Mouse (Mus musculus) yolk sac, embryonic 10.5 days (tissue): ENCODE results near the gene Pde6h.
A peak's percentile ranks its signal among the peaks of the same experiment; 100 is the strongest.

ENCODE experiments used
- DNase-seq: peaks from one replicate; pipeline ENCODE4 v3.0.0-alpha.2; 2017; ENCODE audit warnings: low spot score

Pde6h gene

DNA sequence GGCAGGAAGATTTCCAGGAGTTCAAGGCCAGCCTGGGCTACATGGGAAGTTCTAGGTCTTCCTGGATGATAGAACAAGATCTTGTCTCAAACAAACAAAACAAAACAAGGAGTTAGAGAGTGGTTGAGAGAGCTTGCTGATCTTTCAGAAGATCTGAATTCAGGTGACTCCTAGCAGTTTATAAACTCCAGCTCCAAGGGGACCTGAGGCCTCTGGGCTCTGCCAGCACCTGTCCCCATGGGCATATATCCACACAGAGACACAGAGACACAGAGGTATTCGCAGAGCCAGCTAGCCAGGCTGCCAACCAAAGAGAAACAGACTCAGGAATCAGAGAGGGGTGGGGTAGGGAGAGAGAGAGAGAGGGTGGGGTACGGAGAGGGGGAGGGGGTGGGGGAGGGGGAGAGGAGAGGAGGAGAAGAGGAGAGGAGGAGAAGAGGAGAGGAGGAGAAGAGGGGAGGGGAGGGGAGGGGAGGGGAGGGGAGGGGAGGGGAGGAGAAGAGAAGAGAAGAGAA lies 10.8 kb upstream of the Pde6h start:
- DNase-seq = no peak

DNA sequence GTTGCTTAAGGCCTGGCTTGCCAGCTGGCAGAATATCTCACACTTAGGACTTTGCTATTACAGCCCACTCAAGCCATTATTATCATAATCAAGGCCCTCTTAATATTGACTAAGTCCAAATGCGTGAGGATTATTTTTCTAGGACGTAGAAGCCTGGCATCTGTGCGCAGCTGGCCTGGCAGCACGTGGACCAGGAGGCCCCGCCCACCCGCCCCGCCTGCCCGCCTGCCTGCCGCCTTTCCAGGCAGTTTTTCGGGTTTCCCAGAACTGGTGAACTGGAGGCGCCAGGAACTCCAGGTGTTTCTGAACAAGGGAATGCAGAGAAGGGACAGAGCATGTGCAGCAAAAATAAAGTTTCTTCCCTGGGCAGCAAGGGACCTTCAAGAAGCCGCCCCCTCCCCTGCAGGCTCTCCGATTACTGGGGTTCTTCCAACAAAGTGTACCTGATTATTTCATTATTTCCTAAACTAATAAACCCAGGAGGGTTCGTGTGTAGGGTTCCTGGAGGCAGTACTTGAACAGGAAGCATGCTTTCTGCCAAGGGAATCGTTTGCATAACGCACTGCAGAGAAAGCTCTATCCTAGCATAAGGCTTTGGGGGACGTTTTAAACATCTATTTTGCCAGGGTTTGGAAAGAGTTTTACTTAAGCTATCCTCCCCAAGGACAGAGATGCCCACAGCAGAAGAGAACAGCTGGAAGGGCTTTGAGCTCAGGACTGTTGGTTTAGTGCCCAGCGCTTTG lies 10.1 kb upstream of the Pde6h start:
- DNase-seq = peak; percentile 24

- no peak for DNase-seq
Observed at GRCm38 (mm10) chr6:136914234-136914633, 9.4 kb upstream of the Pde6h start.

DNA sequence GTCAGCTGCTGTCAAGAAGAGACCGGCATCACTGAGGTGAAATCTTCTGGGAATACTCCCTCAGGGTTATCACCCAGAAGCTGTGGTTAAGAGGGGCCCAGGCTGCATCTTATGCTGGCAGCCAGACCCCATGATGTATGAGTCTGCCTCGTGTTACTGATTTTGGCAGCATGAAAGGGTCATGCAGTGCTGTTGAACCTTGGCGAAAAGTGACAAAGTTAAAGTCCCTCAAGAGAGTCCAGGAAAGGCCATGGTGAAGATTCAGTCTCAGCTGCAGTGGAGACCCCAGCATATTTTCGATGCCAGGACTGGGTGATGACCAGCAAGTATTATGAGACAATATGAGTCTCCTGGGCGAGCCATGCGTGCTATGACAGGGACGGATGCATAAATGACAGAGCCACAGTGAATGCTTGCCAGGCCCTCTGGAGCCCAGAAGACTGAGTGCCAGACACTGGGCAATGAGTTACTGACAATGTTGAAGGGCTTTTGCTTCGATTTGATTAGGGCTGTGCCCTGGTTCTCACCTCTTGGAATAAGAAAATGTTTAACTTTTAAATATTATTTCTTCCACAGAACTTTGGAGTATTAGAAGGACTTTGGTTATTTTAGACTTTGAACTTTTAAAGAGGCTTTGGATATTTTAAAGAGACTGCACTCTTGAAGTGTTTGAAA lies 7.8 kb upstream of the Pde6h start:
- no peak for DNase-seq

GRCm38 (mm10) chr6:136917885-136918284 lies 5.7 kb upstream of the Pde6h start:
- no peak for DNase-seq

GRCm38 (mm10) chr6:136920320-136921257 lies 3.0 kb upstream of the Pde6h start:
- peak; percentile 38 for DNase-seq

- no peak for DNase-seq
Observed at GRCm38 (mm10) chr6:136921601-136922000, 2.0 kb upstream of the Pde6h start.

GRCm38 (mm10) chr6:136922080-136922479 lies 1.6 kb upstream of the Pde6h start, which contains the start of gene Erp27:
TSS of gene Erp27 (minus strand) at chr6:136922180.
- no peak for DNase-seq

DNA sequence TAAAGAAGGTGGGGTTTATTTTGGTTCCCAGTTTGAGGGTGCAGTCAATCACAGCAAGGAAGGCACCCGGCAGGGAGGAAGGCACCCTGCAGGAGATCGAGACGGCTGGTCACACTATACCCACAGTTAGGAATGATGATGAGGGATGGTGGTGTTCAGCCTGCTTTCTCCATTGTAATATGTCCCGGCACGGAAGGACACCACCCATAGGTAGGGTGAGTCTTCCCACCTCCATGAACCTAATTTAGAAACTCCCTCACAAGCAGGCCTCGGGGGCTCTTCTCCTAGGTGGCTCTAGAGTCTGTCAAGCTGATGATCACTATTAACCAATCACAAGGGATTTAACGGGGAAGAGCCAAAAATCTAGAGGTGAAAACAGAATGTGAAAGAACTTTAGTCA lies 761 bp upstream of the Pde6h start:
- DNase-seq = no peak

DNA sequence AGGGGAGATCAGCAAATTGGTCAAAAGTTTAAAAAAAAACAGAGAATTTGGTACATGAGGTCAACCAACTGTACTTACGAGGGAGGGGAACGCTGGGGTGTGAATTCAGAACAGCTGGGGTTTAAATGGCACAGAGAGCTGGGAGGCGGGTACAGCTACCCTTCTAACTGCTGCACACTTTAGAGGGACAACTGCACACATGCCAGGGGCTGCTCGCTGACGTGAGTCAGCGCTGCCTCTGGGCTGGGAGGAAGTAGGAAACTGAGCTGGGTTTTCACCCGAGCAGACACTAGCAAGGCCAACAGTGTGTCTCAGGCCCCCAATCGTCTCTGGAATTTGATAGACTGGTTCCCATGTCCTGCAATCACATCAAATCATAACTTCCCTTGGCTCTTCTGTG lies 1.4 kb downstream of the Pde6h start:
- no peak for DNase-seq

DNA sequence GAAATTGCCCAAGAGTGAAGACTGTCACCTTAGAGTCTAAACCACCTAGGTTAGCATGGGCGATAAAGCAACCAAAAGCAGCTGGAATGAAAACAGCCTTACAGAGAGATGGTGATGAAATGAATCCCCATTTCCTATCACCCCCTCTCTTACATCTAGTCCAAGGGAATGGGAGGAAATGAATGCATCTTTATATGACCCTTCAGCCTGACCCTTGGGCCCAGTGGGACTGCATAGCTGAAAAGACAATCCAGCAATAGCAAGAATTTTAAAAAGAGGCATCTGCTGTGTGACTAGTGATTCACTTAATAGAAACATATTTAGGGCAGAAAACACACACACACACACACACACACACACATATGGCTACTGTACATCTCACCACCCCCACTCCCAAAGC lies 4.0 kb downstream of the Pde6h start:
- no peak for DNase-seq

- peak; percentile 76 for DNase-seq
Observed at GRCm38 (mm10) chr6:136930677-136931076, 7.0 kb downstream of the Pde6h start.

DNA sequence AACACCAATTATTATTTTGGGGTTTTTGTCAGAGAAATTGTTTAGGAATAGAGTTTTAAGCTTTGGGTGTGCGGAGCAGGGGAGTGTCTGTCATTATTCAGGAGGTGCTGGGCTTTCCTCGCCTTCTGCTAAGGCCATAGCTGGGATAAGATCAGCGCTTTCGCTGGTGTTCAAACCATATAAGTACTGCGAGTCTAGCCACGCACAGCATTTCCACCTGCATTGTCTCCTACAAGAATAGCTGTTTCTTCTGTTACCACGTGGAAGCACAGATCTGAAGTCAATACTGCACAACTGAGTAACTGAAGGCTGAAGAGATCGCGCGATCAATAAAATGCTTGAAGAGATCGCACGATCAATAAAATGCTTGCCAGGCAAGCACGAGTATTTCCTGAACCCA lies 7.6 kb downstream of the Pde6h start:
- DNase-seq = no peak

DNA sequence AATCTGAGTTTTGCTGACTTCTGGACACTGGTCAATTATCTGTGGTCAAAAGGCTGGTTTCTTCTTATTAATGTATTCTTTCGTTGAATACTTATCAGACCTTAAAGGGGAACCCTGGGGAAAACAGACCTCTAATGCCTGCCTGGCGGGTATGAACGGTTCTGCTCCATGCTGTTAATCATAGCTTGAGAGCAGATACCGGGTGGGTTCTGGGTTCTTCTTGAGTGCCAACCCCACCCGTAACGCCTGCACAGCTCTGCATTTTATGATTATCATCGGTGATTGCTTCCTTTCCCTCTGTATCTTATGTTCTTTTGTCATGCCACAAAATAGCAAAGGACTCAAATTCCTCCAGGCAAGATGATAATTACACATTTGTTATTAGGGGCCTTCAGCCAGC lies 10.4 kb downstream of the Pde6h start:
- no peak for DNase-seq

DNA sequence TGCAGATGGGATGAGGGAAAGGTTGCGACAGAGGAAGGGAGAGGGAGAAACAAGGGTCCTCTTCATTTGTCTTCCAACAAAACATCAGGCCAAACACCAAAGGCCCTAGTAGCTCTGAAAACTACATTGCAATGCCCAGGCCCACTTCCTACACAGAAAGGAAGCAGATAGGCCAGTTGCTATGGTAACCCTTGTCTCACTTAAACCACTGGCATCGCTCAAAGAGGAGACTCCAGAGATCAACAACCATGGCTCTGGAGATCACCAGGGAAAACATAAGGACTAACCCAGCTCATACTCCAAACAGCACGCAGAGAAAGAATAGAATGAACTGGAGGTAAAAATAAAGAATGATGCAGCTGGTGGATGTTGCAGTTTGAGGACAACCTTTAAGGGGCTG lies 11.6 kb downstream of the Pde6h start:
- no peak for DNase-seq

- DNase-seq = no peak
Observed at GRCm38 (mm10) chr6:136936361-136936760, 12.7 kb downstream of the Pde6h start.

DNA sequence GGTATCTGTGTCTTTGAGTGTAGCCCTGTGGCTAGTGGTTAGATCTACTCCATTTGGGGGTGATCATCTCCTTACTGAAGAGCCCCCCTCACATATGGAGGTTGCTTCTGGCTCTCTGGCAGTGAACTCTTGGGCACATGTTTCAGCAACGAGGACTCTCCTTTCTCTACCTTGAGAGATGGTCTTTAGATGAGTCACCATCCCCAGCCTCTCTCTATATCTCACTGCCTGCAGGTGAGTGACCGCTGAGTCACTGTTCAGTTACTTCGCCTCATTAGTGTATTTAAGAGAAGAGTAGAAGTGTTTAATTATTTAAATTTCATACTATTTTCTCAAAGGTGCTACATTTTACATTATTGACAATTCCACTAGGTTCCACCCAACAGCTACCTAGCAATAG lies 13.5 kb downstream of the Pde6h start:
- DNase-seq = no peak

- DNase-seq = peak; percentile 14
Observed at GRCm38 (mm10) chr6:136938331-136939126, 14.9 kb downstream of the Pde6h start.

DNA sequence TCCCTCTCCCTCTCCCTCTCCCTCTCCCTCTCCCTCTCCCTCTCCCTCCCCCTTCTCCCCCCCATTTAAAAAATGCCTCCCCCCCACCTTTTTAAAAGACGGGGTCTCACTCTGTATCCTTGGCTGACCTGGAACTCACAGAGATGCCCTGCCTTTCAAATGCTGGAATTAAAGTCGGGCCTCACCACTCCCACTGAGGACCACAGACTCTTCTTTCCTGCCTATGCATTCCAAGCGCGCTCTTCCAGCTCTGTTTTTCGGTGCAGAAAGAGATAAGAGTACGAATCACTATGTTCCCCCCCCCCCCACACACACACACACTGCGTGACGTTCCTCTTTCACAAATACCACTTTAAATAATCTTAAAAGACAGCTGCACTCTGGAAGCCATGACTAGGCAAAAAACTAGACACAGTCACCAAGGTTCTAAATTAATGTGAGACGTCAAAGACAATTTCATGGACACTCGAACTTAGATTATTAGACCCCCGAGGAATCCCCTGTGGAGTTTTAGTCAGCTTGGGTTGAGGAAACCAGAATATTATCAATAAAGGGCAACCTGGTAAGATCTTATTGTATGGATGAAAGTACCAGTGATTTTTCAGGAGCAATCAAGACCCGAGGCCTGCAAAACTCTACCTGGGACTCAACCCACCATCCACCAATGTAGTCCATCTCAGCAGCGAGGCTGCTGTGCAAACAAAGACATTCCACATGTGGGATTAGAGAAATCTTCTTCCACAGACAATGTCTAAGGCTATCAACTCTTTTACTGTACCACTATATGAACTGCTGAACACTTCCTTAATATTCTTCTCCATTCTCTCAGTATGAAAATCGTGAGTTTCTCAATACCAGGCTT lies 15.9 kb downstream of the Pde6h start:
- DNase-seq = no peak

- DNase-seq = no peak
Observed at GRCm38 (mm10) chr6:136940188-136940960, 16.7 kb downstream of the Pde6h start.
